Mouse (Mus musculus): Measurements from ENCODE around the gene Sf3a1. TPM values are rescaled to one million over a fixed set of nuclear protein-coding genes. Genes with fewer than 3 reads are reported as not detected.

Sf3a1 gene
- polyA plus RNA-seq, 1 experiment from 2014 or later: 57.5 TPM

- H3K9me3 ChIP-seq: no peaks in the 10 kb centered on the region
- no peak overlapping the region for H3K9ac ChIP-seq
- no peak for ATAC-seq (replicated peaks)
- H3K27ac ChIP-seq: no peak overlapping the region
- H3K4me3 ChIP-seq: no peak overlapping the region
- peaks cover under 1% of the 10 kb centered on the region; the same call in 1 of the 2 replicates for H3K4me1 ChIP-seq
- H3K4me2 ChIP-seq: no peak overlapping the region
- WGBS: 28% methylated on average over 6 of the region's 7 CpGs
- H3K27me3 ChIP-seq (replicated peaks): peaks cover 11% of the 10 kb centered on the region
- no peaks in the 10 kb centered on the region for H3K36me3 ChIP-seq (replicated peaks)
Measured at GRCm38 (mm10) chr11:4223393-4224188, 63.4 kb downstream of the Sf3a1 start.

GRCm38 (mm10) chr11:4224223-4224622 lies 64.1 kb downstream of the Sf3a1 start:
- Histone ChIP-seq H3K4me3 (no peak overlapping the region), H3K27me3 (replicated peaks) (peaks cover 5% of the 10 kb centered on the region), H3K4me1 (no peaks in the 10 kb centered on the region), H3K36me3 (replicated peaks) (no peaks in the 10 kb centered on the region), H3K4me2 (no peak overlapping the region), H3K27ac (no peak overlapping the region), H3K9me3 (no peaks in the 10 kb centered on the region), H3K9ac (no peak overlapping the region)
- WGBS: 63% methylated on average over 2 of the region's 2 CpGs
- ATAC-seq (replicated peaks): no peak

- 82% methylated on average over 5 of the region's 5 CpGs for WGBS
- H3K4me2 ChIP-seq: no peak overlapping the region
- no peaks in the 10 kb centered on the region for H3K36me3 ChIP-seq (replicated peaks)
- no peak for ATAC-seq (replicated peaks)
- H3K4me1 ChIP-seq: no peaks in the 10 kb centered on the region
- H3K4me3 ChIP-seq: no peak overlapping the region
- no peaks in the 10 kb centered on the region for H3K9me3 ChIP-seq
- no peaks in the 10 kb centered on the region for H3K27me3 ChIP-seq (replicated peaks)
- no peak overlapping the region for H3K9ac ChIP-seq
- H3K27ac ChIP-seq: no peak overlapping the region
Measured at GRCm38 (mm10) chr11:4226569-4227325, 66.6 kb downstream of the Sf3a1 start.

- ATAC-seq (replicated peaks): no peak
- Histone ChIP-seq H3K4me3 (no peak overlapping the region), H3K9ac (no peak overlapping the region), H3K4me1 (no peaks in the 10 kb centered on the region), H3K27me3 (replicated peaks) (no peaks in the 10 kb centered on the region), H3K27ac (no peak overlapping the region), H3K36me3 (replicated peaks) (no peaks in the 10 kb centered on the region), H3K9me3 (no peaks in the 10 kb centered on the region), H3K4me2 (no peak overlapping the region)
- WGBS: 51% methylated on average over 8 of the region's 8 CpGs
Measured at GRCm38 (mm10) chr11:4228463-4228862, 68.3 kb downstream of the Sf3a1 start.

GRCm38 (mm10) chr11:4229841-4230240 lies 69.7 kb downstream of the Sf3a1 start:
- no peaks in the 10 kb centered on the region for H3K4me1 ChIP-seq
- H3K27ac ChIP-seq: no peak overlapping the region
- no peak overlapping the region for H3K9ac ChIP-seq
- no peaks in the 10 kb centered on the region for H3K36me3 ChIP-seq (replicated peaks)
- no peaks in the 10 kb centered on the region for H3K27me3 ChIP-seq (replicated peaks)
- no peak overlapping the region for H3K4me3 ChIP-seq
- no peaks in the 10 kb centered on the region for H3K9me3 ChIP-seq
- no peak for ATAC-seq (replicated peaks)
- WGBS: 74% methylated on average over 4 of the region's 4 CpGs
- H3K4me2 ChIP-seq: no peak overlapping the region

GRCm38 (mm10) chr11:4231435-4231834 lies 71.3 kb downstream of the Sf3a1 start:
- no peak overlapping the region for H3K4me2 ChIP-seq
- no peak for ATAC-seq (replicated peaks)
- H3K36me3 ChIP-seq (replicated peaks): no peaks in the 10 kb centered on the region
- 90% methylated on average over 2 of the region's 2 CpGs for WGBS
- H3K27me3 ChIP-seq (replicated peaks): no peaks in the 10 kb centered on the region
- no peaks in the 10 kb centered on the region for H3K4me1 ChIP-seq
- H3K9ac ChIP-seq: no peak overlapping the region
- H3K9me3 ChIP-seq: no peaks in the 10 kb centered on the region
- no peak overlapping the region for H3K27ac ChIP-seq
- no peak overlapping the region for H3K4me3 ChIP-seq

Small RNAs within 50 kb of the gene (microRNA-seq; reads per million reads assigned to microRNA genes)
- gene Mir3060: 5.0 reads per million, percentile 22 among the genes with 10 or more reads in this experiment

Other genes with a start within 250 kb of the Sf3a1 start
- 17.9 and 19.4 TPM in 2 replicates for gene Slc35e4, start 245.7 kb upstream of the Sf3a1 start, polyA plus RNA-seq (2015; fragmentation: Nextera tagmentation; extraction: Ambion mirVana)
- 22.6 and 24.9 TPM in 2 replicates for gene Tcn2, start 228.2 kb upstream of the Sf3a1 start, polyA plus RNA-seq (2015; fragmentation: Nextera tagmentation; extraction: Ambion mirVana)
- 57.5 and 60.1 TPM in 2 replicates for gene Pes1, start 196.4 kb upstream of the Sf3a1 start, polyA plus RNA-seq (2015; fragmentation: Nextera tagmentation; extraction: Ambion mirVana)
- gene 4930556J24Rik, start 183.6 kb upstream of the Sf3a1 start, polyA plus RNA-seq (2015; fragmentation: Nextera tagmentation; extraction: Ambion mirVana): 0.23 TPM in 1 of 2 replicates, not detected in the other
- 5.4 and 5.5 TPM in 2 replicates for gene Gal3st1, start 176.7 kb upstream of the Sf3a1 start, polyA plus RNA-seq (2015; fragmentation: Nextera tagmentation; extraction: Ambion mirVana)
- gene Sec14l4, start 128.9 kb upstream of the Sf3a1 start, polyA plus RNA-seq (2015; fragmentation: Nextera tagmentation; extraction: Ambion mirVana): not detected in 2 replicates
- gene Sec14l3, start 95.5 kb upstream of the Sf3a1 start, polyA plus RNA-seq (2015; fragmentation: Nextera tagmentation; extraction: Ambion mirVana): 1.3 and 1.4 TPM in 2 replicates
- gene Mtfp1, start 64.9 kb upstream of the Sf3a1 start, polyA plus RNA-seq (2015; fragmentation: Nextera tagmentation; extraction: Ambion mirVana): 9.3 and 12.8 TPM in 2 replicates
- gene Sec14l2, start 36.9 kb upstream of the Sf3a1 start, polyA plus RNA-seq (2015; fragmentation: Nextera tagmentation; extraction: Ambion mirVana): 4.0 TPM in 2 replicates
- 55.3 and 55.4 TPM in 2 replicates for gene Rnf215, start 25.1 kb upstream of the Sf3a1 start, polyA plus RNA-seq (2015; fragmentation: Nextera tagmentation; extraction: Ambion mirVana)
- 9.0 and 10.3 TPM in 2 replicates for gene Ccdc157, start 57 bp upstream of the Sf3a1 start, polyA plus RNA-seq (2015; fragmentation: Nextera tagmentation; extraction: Ambion mirVana)
- gene Tbc1d10a, start 26.4 kb downstream of the Sf3a1 start, polyA plus RNA-seq (2015; fragmentation: Nextera tagmentation; extraction: Ambion mirVana): 35.0 and 38.6 TPM in 2 replicates
- gene Castor1, start 57.9 kb downstream of the Sf3a1 start, polyA plus RNA-seq (2015; fragmentation: Nextera tagmentation; extraction: Ambion mirVana): 2.6 and 3.6 TPM in 2 replicates
- 0.11 and 0.21 TPM in 2 replicates for gene Osm, start 76.1 kb downstream of the Sf3a1 start, polyA plus RNA-seq (2015; fragmentation: Nextera tagmentation; extraction: Ambion mirVana)
- 0.05 TPM in 1 of 2 replicates, not detected in the other for gene Lif, start 97.2 kb downstream of the Sf3a1 start, polyA plus RNA-seq (2015; fragmentation: Nextera tagmentation; extraction: Ambion mirVana)

Measured in midbrain, embryonic 15.5 days (tissue).